Mouse (Mus musculus) Patski (cell line): ENCODE measurements around the gene Ndufs4. TPM values are rescaled to one million over a fixed set of nuclear protein-coding genes. Genes with fewer than 3 reads are reported as not detected.
A peak's percentile ranks its signal among the peaks of the same experiment; 100 is the strongest.

Experiments
- ATAC-seq: fragments of 100-300 bp; one replicate; pipeline ENCODE4 v1.8.0; 2021
- CTCF ChIA-PET: fragments of 350-600 bp; sonication (Branson Sonifier 250); formaldehyde crosslinking; loops from one replicate; lab custom pipeline; 2022; ENCODE audit warnings: inconsistent platforms; lab: Charles Lee
- POLR2A ChIA-PET: fragments of 350-600 bp; sonication (Branson Sonifier 250); formaldehyde crosslinking; loops from one replicate; lab custom pipeline; 2022; ENCODE audit warnings: antibody characterized with exemption, inconsistent platforms; lab: Charles Lee
- DNase-seq: peaks from one replicate; pipeline ENCODE4 v3.0.0-alpha.2; 2011; ENCODE audit warnings: low read depth, low spot score
- H3K27me3 ChIP-seq: fragments of 371-371 bp; one replicate; pipeline ENCODE4 v1.5.1; 2021
- CTCF ChIP-seq: fragments of 100-300 bp; IDR thresholded peaks from one replicate; pipeline ENCODE4 v1.5.1; 2021
- in situ Hi-C: fragments of 300-500 bp; cut with MboI; formaldehyde crosslinking; loops from 3 replicates; pipeline ENCODE4 v1.11.1; 2018; ENCODE audit warnings: low pct_unique_long_range_greater_than_20kb, mixed read lengths
- polyA plus RNA-seq: library from polyadenylated mRNA; unstranded; gene quantifications from one replicate; pipeline ENCODE4 v1.2.3, GENCODE M21; 2021

Gene Ndufs4
- 352 TPM for polyA plus RNA-seq

- H3K27me3 ChIP-seq = no peaks in the 10 kb centered on the region
- TF ChIP-seq CTCF = no peak
- in situ Hi-C loops = loop anchor here (5.0 kb wide), 1 partner anchor 311 kb away; no protein-coding TSS in a partner anchor
- DNase-seq (peak; percentile 4), ATAC-seq (no peak)
- CTCF ChIA-PET = interaction anchor here (0.9 to 1.6 kb wide), 2 partner anchors 12 to 369 kb away, joined by 3 to 5 read pairs; no protein-coding TSS in a partner anchor
- POLR2A ChIA-PET = no interaction called here
These were observed at the start of gene Ndufs4 for GRCm38 (mm10) chr13:114388211-114388965. Ndufs4 (minus strand) TSS chr13:114388258.

GRCm38 (mm10) chr13:114432491-114432890 lies 44.4 kb upstream of the Ndufs4 start:
- ATAC-seq (no peak), DNase-seq (no peak)
- TF ChIP-seq CTCF = no peak
- no peaks in the 10 kb centered on the region for H3K27me3 ChIP-seq
- in situ Hi-C loops = no loop called here
- ChIA-PET POLR2A (no interaction called here), CTCF (interaction anchor here (1.0 to 1.3 kb wide), 2 partner anchors 12 to 43 kb away, joined by 3 read pairs; no protein-coding TSS in a partner anchor)

- in situ Hi-C loops = no loop called here
- ChIA-PET CTCF (interaction anchor here (1.4 to 1.5 kb wide), 2 partner anchors 22 to 28 kb away, joined by 3 to 4 read pairs; no protein-coding TSS in a partner anchor), POLR2A (no interaction called here)
- TF ChIP-seq CTCF = no peak
- ATAC-seq (no peak), DNase-seq (no peak)
- H3K27me3 ChIP-seq = no peaks in the 10 kb centered on the region
These were observed 37.2 kb upstream of the Ndufs4 start for GRCm38 (mm10) chr13:114425230-114425629.

GRCm38 (mm10) chr13:114420235-114420634 lies 32.2 kb upstream of the Ndufs4 start:
- DNase-seq = no peak
- ChIA-PET POLR2A (interaction anchor here (0.5 kb wide), 1 partner anchor 382 kb away, joined by 6 read pairs; no protein-coding TSS in a partner anchor), CTCF (interaction anchor here (0.7 kb wide), 1 partner anchor 12 kb away, joined by 3 read pairs; no protein-coding TSS in a partner anchor)
- TF ChIP-seq CTCF = no peak
- H3K27me3 ChIP-seq = no peaks in the 10 kb centered on the region
- in situ Hi-C loops = no loop called here
- no peak for ATAC-seq

GRCm38 (mm10) chr13:114419364-114419763 lies 31.3 kb upstream of the Ndufs4 start:
- ChIA-PET POLR2A (no interaction called here), CTCF (no interaction called here)
- H3K27me3 ChIP-seq = no peaks in the 10 kb centered on the region
- no peak for ATAC-seq
- DNase-seq = no peak
- in situ Hi-C loops = no loop called here
- TF ChIP-seq CTCF = no peak

- in situ Hi-C loops = no loop called here
- no peaks in the 10 kb centered on the region for H3K27me3 ChIP-seq
- ChIA-PET CTCF (no interaction called here), POLR2A (no interaction called here)
- DNase-seq (no peak), ATAC-seq (no peak)
- TF ChIP-seq CTCF = no peak
These were observed 24.3 kb upstream of the Ndufs4 start for GRCm38 (mm10) chr13:114412326-114412725.

GRCm38 (mm10) chr13:114406866-114407265 lies 18.8 kb upstream of the Ndufs4 start:
- in situ Hi-C loops = no loop called here
- ChIA-PET POLR2A (no interaction called here), CTCF (no interaction called here)
- no peak for ATAC-seq
- no peak for DNase-seq
- H3K27me3 ChIP-seq = no peaks in the 10 kb centered on the region
- no peak for TF ChIP-seq CTCF

- in situ Hi-C loops = no loop called here
- no peaks in the 10 kb centered on the region for H3K27me3 ChIP-seq
- ChIA-PET POLR2A (no interaction called here), CTCF (no interaction called here)
- DNase-seq = no peak
- no peak for ATAC-seq
- TF ChIP-seq CTCF = no peak
These were observed 18.4 kb upstream of the Ndufs4 start for GRCm38 (mm10) chr13:114406424-114406823.

GRCm38 (mm10) chr13:114405100-114405715 lies 17.1 kb upstream of the Ndufs4 start:
- ChIA-PET CTCF (interaction anchor here (1.0 kb wide), 1 partner anchor 13 kb away, joined by 3 read pairs; no protein-coding TSS in a partner anchor), POLR2A (interaction anchor here (0.7 to 1.3 kb wide), 2 partner anchors 277 to 728 kb away, joined by 3 to 4 read pairs; no protein-coding TSS in a partner anchor)
- no peak for TF ChIP-seq CTCF
- ATAC-seq = no peak
- no peak for DNase-seq
- in situ Hi-C loops = no loop called here
- no peaks in the 10 kb centered on the region for H3K27me3 ChIP-seq

- in situ Hi-C loops = no loop called here
- no peaks in the 10 kb centered on the region for H3K27me3 ChIP-seq
- TF ChIP-seq CTCF = no peak
- no peak for ATAC-seq
- POLR2A ChIA-PET = no interaction called here
- no peak for DNase-seq
- CTCF ChIA-PET = interaction anchor here (0.9 to 1.3 kb wide), 2 partner anchors 9 to 376 kb away, joined by 3 read pairs; no protein-coding TSS in a partner anchor
These were observed 10.8 kb upstream of the Ndufs4 start for GRCm38 (mm10) chr13:114398906-114399305.
